Mouse (Mus musculus): ENCODE results near the gene Pgm2.
A peak's percentile ranks its signal among the peaks of the same experiment; 100 is the strongest.

The Pgm2 gene

DNA sequence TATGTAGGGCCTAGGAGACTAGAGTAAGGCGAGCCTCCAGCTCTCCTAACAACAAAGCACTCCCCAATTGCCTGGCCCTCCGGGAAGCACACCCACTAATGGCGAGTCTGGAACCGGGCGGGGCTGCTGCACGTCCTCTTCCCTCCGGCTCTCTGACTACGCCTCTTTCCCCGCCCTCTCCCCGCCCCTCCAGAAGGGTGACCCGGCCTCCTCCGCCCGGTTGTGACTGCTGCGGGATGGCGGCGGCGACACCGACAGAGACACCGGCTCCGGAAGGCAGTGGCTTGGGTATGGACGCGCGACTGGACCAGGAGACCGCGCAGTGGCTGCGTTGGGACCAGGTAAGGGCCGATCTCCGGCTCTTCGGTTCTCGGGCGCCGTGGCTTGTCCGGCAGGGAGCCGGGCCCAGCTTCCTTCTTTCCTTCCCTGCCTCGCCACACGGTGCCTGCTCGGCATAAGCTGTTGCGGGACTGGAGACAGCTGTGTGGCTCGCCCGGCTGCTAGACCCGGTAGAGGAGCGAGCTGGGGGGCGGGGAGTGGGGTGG lies at the start of gene Pgm2:
Gene Pgm2 (plus strand): TSS at position 203 of the 545 bp plus-strand sequence.
- peak; percentile 76 for DNase-seq

DNA sequence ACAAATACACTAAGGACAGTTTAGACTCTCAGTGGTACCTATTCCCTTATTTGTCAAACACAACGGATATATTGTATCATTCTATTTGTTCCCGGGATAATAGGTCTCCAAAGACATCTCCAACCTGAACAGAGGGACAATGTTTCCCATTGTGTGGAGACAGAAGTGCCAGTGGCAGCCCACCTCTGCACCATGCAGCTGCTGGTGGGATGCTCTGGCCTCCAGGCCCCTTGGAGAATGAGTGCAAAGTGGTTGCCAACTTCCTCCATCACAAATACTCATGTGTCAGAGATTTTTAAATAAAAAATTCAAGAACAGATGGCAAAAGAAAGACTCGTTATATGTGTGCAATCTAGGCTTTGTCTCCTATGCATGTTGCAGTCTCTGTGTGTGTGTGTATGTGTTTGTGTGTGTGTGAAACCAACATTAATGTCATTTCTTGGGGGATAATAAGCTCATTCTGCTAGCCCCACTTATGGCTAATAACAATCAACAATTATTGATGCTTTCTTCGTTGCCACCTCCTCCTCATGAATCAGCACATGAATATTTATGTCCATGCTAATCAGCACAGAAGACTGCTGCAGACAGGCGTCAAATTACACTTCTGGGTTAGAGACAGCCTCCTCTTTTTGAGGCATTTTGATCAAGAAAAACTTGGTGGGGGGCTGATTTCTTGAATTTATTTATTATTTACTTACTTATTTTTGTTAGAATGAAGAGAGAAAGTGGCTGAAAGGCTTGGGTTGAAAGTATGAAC lies 48.9 kb upstream of the Pgm2 start:
- no peak for DNase-seq

DNA sequence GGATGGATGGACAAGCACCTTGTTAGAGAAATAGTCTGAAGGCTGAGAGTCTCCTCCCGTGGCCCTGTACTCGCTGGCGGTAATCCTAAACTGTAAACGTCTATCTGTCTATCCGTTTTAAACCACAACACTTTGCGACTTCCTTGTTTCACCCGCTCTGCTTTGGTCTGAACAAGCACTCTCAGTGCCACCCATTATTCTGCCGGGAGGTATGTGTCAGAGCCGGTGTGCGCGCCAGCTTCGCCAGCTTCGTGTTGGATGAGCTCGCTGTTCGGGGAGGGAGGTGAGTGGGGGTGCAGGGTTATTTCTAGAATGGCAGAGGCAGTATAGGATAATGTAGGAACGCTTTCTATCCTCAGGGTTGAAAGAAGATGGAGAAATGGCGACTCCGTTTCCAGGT lies 48.0 kb upstream of the Pgm2 start:
- DNase-seq = no peak

DNA sequence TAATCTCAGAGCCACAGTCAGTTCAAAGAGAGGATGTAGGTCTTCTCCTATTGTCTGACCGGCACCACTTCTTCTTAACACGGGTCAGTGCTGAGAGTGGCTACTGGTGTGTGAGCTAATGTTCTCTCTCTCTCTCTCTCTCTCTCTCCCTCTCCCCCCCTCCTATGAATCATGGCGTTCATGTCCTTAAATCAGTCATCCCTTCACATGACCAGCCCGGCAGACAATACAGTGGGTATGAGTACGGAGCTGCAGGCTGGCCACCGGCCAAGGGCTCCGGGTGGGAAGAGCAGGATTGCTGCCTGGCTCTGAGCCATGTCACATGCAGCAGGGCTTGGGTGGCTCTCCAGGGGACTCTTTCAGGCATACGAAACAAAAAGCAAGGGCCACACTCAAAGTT lies 47.2 kb upstream of the Pgm2 start:
- no peak for DNase-seq

DNA sequence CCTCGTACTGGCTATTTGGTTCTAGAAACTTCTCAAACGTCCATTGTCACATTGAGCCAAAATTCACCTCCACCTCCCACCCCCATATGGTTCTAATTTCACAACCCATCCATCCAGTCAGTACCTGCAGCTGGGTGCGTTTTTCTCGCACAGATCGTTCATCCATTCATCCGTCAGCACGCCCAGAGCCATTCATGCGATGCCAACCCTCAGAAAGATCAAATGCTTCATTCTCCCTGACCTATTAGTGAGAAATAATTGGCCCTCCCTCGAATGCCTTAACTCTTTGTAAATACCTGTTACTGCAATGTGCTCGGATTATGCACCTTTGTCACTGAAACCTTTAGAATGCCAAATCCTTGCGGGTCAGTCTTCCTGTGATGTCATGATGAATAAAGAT lies 45.8 kb upstream of the Pgm2 start:
- no peak for DNase-seq

DNA sequence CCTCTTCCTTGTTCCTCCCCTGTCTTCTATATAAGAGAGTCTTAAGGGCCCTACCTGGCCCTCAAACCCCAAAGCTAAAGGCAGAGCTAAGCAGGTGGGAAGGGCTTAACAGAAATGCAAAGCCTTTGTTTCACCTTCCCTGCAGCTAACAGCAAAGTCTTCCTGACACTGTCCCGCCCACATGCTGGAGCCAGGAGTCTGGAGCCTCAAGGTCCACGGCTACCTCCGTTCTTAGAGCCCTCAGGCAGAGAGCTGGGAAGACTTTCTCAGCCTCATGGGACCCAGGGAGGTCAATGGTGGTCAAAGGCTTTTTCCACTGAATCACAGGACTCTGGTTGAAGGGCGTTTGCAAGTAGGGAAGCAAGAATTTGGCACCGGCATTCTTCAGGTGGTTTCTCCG lies 44.8 kb upstream of the Pgm2 start:
- no peak for DNase-seq

DNA sequence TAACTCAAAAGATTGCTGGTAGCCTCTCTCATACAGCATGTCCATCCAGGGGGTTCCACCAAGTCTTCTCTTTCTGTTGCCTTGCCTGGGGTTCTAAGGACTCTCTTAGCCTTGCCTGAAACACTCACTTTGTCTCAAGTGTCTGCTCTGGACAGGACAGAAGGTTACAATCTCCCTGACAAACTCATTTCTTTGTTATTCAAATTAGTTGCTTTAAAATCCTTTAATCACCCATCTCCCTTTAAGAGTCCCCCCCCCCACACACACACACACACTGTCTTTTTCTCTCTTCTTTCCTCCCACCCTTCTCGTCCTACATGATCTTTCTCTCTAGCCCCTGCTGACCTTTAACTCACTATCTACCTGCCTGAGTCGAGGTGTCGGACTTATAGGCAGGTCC lies 44.1 kb upstream of the Pgm2 start:
- no peak for DNase-seq

DNA sequence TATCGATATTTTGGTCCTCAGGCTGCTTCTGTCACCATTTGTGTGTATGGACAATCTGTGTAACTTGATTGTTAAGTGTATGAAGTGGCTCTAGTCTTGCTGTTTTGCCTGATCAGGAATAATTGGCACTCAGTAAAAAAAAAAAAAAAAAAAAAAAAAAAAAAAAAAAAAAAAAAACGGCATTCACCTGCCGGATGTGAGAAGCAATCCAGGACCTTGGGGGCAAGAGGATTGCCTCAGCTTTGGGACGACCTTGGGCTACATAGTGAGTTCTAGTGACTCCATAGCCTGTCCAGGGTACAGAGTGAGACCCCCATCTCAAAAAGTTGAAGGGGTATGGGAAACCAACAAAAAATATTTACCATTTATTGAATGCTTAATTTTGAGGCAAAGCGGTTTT lies 43.5 kb upstream of the Pgm2 start:
- DNase-seq = no peak

DNA sequence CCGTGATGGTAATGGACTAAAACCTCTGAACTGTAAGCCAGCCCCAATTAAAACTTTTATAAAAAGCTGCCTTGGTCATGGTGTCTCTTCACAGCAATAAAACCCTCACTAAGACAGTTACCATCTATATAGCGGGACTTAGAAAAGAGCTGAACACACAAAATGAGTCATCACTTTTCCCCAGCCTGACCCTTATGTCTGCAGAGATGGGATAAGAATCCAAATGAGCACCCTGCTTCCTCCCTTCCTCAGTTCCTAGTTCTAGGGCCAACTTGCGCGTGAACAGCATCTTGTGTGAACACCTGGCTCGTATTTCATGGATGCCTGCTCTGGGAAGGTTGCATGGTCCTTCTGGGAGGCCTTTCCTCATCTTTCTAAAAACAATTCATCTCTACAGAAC lies 39.7 kb upstream of the Pgm2 start:
- no peak for DNase-seq

DNA sequence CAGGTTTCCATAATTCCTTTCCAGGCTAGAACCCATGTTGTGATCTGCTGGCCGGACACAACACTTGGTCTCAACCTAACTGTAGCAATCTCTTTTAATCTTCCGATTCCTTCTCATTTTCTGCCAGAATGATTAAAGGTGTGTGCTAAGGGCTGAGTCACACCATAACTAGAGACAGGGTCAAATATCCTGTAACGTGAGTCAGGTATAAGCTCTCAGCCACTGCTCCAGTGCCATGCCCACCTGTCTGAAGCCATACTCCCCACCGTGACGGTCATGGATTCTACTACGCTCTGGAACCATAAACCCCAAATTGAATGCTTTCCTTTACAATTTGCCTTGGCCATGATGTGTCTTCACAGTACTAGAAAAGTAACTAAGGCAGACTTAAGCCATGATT lies 36.5 kb upstream of the Pgm2 start:
- no peak for DNase-seq

DNA sequence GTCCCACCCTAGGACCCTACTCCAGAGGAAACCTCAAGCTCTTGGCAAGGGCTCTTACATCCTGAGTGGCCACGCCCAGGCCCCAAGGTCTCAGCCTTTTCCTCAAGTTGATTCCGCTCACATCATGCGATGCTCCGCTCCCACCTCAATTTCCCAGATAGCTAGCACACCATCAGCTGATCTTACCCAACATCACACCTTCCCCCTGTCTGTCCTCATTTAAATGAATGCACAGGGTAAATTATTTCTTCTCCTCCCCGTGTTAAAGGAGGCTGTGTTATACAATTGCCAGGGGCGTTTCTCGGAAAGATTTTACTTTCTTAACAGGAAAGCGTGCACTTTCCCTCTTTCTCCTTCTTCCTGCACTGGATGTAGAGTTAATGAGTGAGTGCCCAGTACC lies 31.9 kb upstream of the Pgm2 start:
- DNase-seq = no peak

DNA sequence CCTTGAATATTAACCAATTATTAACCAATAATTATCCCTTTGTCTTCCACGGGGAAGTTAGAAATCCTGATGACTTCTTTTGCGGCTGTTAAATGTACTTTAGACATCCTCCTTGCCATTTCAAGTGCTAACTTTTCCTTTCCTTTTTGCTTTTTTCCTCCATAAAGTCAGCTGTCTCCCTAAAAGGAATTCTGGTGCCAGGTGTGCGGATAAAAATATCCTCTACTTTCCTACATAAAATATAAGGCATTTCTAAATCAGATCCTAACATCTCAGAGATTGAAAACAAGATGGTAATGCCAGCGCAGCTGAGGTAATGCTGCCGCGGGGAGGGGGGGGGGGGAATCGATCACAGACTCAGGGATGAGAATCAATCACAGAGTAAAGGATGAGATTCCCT lies 31.1 kb upstream of the Pgm2 start:
- no peak for DNase-seq

DNA sequence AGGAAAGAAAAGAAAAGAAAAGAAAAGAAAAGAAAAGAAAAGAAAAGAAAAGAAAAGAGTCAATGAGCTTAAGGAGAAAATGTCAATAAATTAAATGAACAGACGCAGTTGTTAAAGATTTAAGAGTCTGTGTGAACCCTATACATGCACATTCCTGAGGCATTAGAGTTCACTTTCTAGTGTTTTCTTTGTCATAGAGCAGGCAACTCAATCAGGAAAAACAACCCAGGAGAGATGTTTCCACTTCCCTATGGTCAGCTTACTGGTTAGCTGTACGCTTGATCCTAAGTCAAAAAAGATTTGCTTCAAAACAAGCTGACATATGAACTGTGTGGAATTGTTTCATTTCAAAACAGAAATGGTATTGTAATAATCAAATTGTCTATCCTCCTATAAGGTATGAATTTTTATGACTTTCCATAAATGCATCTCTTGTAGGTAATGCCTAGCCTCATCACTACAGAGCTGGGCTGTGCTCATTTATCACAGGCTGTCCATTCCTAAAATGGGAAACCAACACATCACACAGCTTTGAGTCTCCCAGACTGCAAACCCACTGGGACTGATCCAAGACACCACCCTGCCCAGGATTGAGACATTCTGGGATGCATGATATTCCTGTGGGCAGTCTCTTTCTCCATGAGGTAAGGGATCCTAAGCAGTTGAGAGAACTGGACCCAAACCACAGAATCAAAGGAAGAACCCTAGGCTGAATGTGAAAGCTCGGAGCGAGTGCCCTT lies 29.7 kb upstream of the Pgm2 start:
- no peak for DNase-seq

DNA sequence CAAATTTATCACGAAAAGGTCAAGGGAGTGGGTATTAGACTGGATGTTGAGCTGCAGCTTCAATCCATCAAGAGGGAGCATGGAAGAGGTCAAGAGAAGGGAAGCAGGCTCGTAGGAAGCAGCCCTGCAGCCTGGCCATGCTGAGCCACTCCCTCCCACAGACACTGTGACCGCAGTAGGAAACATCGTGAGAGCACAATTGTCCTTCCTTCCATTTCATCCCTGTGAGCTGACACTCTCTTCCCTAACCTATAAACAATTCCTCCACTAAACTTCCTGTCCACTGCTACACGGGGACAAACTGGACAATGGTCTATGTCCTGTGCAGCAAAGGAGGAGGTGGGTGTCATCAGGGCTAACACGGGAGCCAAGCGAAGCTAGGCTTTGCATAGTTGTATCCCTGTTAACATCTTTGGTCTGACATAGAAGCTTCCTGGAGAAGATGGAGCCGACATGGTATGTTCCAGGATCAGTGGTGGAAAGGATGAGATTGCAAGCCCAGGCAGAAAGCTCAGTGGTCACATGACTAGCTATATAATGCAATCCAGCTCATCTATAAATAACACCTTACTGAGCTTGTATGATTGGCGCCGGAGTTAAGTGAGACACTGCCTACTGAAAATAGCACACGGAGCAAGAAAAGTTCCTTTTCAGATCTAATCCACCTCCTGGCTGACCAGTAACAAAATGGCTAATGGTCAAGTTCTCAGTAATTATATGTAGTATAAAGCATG lies 29.0 kb upstream of the Pgm2 start:
- no peak for DNase-seq

DNA sequence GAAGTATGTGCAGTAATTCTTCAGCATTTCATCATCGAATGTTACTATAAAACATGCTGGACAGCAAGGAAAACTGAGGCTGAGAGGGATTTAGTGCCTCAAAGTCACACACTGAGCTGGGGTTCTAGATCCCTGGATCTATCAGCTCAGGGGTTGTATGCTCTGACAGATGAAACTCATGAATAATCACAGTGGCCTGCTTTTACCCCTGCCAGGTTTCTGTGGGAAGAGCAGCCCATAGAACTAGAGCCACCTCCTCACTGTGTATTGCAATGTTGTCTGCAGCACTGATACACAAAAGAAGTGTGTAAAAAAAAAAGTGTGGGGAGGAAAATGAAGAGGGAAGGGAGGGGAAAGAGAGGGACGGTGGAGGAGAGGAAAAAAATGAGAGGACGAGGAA lies 28.3 kb upstream of the Pgm2 start:
- DNase-seq = no peak

DNA sequence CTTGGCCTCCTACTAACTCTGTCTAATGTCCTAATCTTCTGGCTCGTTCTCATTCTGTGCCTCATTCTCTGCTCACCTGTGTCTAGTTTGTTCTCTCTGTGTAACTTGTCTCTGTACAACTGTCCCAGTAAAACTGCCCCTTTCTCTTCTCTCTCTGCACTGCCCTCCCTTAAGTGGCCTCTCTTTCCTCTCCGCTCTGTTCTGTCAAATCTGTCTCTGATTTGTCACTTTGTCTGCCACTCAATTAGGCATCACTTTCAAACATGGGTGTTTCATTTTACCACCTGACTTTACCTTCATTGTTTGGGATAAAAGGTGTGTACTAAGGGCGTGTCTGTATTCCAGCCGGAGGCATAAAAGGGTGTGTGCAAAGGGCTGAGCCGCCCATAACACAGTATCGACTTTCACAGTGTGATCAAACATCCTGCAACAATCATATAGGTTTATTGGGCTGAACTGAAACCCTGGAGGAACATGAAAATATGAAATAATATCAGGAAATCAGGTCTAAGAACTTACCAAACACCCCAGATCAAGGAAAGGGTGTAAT lies 27.2 kb upstream of the Pgm2 start:
- no peak for DNase-seq

DNA sequence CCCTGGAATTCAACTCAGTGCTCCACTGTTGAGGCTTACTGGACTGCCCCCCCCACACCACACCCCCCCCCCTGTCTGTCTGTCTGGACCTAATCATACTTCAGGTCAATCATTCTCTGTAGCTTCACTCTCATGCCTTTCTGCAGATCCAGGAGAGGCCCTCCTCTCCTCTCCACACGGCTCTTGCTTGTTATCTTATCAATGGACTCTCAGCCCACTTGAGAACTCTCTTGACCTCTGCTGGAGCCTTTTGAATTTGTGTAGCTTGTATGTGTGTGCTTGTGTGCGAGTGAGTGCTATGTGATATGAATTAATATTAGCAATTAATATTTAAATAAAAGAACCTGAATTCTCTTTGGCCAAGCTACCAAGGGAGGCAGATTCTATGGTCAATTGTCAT lies 26.6 kb upstream of the Pgm2 start:
- no peak for DNase-seq

DNA sequence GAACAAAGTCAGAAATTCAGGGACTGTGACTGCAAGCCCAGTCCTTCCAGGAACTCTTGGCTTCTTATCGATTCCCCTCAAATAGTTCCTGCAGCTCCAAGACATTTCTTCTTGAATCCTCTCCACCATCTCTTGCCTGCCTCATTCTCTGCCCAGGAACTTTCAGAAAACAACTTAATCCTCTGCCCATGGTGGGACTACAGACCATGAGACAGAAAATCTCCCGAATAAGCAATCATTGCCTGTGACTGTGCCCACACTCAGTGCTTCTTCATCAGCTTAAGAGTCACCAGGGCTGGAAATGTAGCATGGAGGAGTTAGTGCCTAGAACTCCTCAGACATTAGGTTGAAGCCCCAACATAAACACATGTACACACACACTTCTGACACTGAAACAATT lies 25.2 kb upstream of the Pgm2 start:
- DNase-seq = no peak

DNA sequence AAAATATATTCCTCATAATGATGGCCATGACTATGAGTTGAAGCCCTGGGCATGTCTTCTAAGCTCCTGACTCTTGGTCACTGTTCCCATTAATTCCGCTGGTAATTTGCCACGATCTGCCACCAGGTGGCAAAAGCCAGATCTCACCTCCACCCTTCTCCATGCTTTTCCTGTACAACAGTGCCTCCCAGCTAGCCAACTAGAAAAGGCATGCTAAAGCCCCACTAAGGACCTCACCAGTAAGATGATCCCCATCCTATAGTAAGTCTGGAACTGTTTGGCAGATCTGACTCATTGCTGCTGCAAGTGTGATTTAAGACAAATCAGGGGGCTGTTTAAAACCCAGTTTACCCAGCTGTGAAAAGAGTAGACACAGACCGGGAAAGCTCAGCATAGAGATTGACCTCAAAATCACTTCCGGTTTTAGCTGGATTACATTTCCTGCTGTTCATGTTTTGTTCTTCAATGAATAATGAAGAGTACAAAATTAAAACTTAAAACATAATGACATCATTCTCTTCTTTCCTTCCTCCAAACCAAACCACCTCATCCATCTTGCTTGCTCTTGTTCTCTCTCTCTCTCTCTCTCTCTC lies 22.6 kb upstream of the Pgm2 start:
- DNase-seq = peak; percentile 90

DNA sequence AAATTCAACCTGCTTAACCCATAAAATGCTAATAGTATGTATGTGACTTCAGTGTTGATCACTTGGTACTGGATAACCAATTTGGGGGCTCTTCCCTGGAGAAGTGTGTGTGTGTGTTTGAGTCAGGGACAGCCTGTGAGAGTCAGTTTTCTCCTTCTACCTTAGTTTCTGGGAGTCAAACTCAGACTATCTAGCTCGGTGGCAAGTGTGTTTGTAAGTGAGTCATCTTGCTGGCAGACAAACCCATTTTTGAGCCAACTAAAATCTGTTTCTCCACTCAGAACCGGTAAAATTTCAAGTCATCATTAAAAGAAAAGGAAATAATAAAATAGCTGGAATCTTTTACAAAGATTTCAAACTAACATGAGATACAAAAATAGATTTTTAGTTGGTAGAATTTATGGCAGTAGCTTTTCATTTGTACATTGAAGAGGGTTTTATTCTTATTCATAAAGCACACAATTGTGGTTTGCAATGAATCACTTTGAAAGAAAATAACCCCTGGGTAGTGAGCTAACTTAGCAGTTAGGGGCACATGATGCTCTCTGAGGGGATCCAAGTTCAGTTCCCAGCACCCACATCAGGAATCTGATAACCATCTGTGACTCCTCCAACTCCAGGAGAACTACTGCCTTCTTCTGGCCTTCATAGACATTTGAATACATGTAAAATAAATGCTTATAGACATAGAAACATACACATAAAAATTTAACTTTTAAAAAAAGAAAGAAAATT lies 21.8 kb upstream of the Pgm2 start:
- no peak for DNase-seq

DNA sequence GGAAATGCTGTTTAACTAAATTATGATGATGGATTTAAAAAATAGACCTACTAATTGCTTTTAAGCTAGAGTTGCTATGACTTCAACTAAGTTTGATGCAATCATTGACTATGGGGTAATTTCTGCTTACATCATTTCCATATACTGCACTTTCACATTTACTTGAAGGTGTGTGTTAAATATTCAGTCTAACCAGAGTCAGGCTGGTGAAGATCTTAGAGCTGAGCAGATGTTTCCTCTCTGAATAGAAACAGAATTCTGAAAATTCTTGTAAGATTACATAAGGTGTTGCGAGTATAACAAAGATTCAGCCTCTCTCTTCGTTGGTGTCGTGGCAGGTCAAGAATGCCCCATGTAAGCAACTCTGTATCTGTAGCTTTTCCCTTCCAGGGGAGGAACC lies 18.3 kb upstream of the Pgm2 start:
- DNase-seq = no peak

DNA sequence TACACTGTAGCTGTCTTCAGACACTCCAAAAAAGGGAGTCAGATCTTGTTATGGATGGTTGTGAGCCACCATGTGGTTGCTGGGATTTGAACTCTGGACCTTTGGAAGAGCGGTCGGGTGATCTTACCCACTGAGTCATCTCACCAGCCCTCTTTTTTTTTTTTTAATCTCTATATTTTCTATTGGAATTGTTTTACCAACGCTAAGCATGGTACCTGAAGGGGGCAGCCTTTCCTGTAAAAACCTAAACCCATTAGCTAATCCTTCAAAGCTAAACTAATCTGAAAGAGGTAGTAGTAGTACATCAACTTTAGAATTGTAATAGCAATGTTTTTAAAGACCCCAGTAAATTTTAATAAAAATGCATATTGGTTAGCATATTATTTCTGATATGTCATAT lies 17.2 kb upstream of the Pgm2 start:
- peak; percentile 34 for DNase-seq

Data from cerebellum, adult 9-10 months (tissue).